Comparison of ENCODE assay signal across 15 mouse cellular contexts in genomic region chr17:83593396-83593795, GRCm38 (mm10). TPM values are rescaled to one million over a fixed set of nuclear protein-coding genes. Genes with fewer than 3 reads are reported as not detected.
DNase-seq lines count a peak whose midpoint lies in the region; TF ChIP-seq lines count a peak whose summit lies in the region.
"Had no signal": no experiment of that assay in that cellular context is flagged by ENCODE, and none has a peak within 500 bp of the region (broad histone marks: within the 10 kb centered on the region; RNA-seq: fewer than 3 reads in every experiment).

No protein-coding gene starts in this region.

- H3K27ac ChIP-seq in left cerebral cortex, adult 2 months: no peak overlapping the region
- H3K27ac ChIP-seq: lung, embryonic 15.5 days; neural tube, embryonic 15.5 days had no signal

- no peak overlapping the region for H3K4me3 ChIP-seq in left cerebral cortex, adult 2 months
- H3K4me3 ChIP-seq: heart, embryonic 12.5 days; lung, embryonic 15.5 days; neural tube, embryonic 15.5 days had no signal

- DNase-seq in adrenal gland, postnatal 10 days: peak; percentile 58
- DNase-seq in adrenal gland, adult 8-10 months: no peak
- DNase-seq in left cerebral cortex, postnatal 4 days: peak; percentile 22
- no peak for DNase-seq in left cerebral cortex, adult 2 months (ENCODE audit: extremely low spot score in 1 of 2, low spot score in 2 of 2)
- peak; percentile 31 for DNase-seq in adrenal gland, postnatal 25 days
- DNase-seq in naive thymus-derived CD4-positive, alpha-beta T cell, adult 2 months (ENCODE audit: low read depth): peak; percentile 23
- DNase-seq in layer of hippocampus, postnatal 36 days: no peak
- DNase-seq: cerebellum, adult 9-10 months; gastrocnemius, postnatal 10 days; spleen, adult 18-20 months had no signal

- intact Hi-C loops in left cerebral cortex, postnatal 4 days (cut with DNase I): no loop called here
- intact Hi-C loops in left cerebral cortex, adult 2 months (cut with DNase I): no loop called here

- no peak for TF ChIP-seq CTCF in left cerebral cortex, adult 2 months (IDR thresholded peaks at IDR 0.05)

RNA-seq across cellular contexts. Expression of gene Kcng3, which starts 38.3 kb away (rescaled TPM):
- total RNA-seq in adrenal gland, postnatal 10 days (2021): 10 to 100 TPM in 1 of 2 experiments, 1 to 10 TPM in 1; 6.5 to 11.6 TPM
- 10 to 100 TPM; 14.4 to 27.6 (median 16.3) TPM for total RNA-seq in adrenal gland, adult 8-10 months (2022)
- total RNA-seq in left cerebral cortex, postnatal 4 days (2021): 1 to 10 TPM; 4.0 to 4.9 TPM
- 10 to 100 TPM; 11.6 to 12.0 TPM for total RNA-seq in left cerebral cortex, adult 2 months (2021)
- 16.9 and 18.5 TPM in 2 replicates for total RNA-seq in adrenal gland, postnatal 25 days (2021)
- total RNA-seq in layer of hippocampus, postnatal 36 days (2021): 10 to 100 TPM in 1 of 2 experiments, 1 to 10 TPM in 1; 9.3 to 12.4 TPM
- total RNA-seq: hematopoietic stem cell, adult 5-6 weeks; megakaryocyte, adult 5-6 weeks had no signal

Comparison
In these comparisons a context has a peak if more than half of its experiments do, and no peak if none do; other contexts are left out.
1. DNase-seq: peak in adrenal gland, postnatal 10 days (single experiment), left cerebral cortex, postnatal 4 days (single experiment), adrenal gland, postnatal 25 days (single experiment) and naive thymus-derived CD4-positive, alpha-beta T cell, adult 2 months (single experiment); none in adrenal gland, adult 8-10 months (single experiment), left cerebral cortex, adult 2 months (0 of 2) and layer of hippocampus, postnatal 36 days (0 of 2).